In the genomic region with DNA sequence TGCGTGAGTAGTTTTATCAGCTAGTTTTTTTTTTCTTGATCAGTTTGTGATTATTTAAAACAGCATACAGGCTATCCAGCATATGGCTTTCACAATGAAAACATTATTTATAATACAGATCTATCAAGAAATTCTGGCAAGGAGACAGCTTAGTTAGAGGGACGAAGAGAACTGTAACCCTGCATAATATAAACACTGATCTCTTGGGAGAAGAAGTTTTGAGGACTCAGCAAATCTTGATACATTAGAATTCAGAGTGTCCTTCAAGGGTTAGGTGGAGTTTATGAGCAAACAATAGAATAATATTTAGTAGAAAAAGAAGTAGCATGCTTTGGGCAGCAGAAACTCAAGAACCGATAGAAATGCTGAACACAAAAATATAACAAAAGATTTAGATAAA, we compare ENCODE assay signal across 24 mouse cellular contexts. TPM values are rescaled to one million over a fixed set of nuclear protein-coding genes. Genes with fewer than 3 reads are reported as not detected.
A peak's percentile ranks its signal among the peaks of the same experiment; 100 is the strongest.
DNase-seq lines count a peak whose midpoint lies in the region; ATAC-seq and TF ChIP-seq lines count a peak whose summit lies in the region.
"Had no signal": no experiment of that assay in that cellular context is flagged by ENCODE, and none has a peak within 500 bp of the region (broad histone marks: within the 10 kb centered on the region; RNA-seq: fewer than 3 reads in every experiment).

No protein-coding gene starts in this region.

- H3K4me2 ChIP-seq in liver, embryonic 11.5 days: no peak overlapping the region
- H3K4me2 ChIP-seq in midbrain, embryonic 11.5 days: no peak overlapping the region

- H3K9me3 ChIP-seq in liver, embryonic 11.5 days (ENCODE audit: control insufficient read depth, low read length): no peaks in the 10 kb centered on the region
- no peaks in the 10 kb centered on the region for H3K9me3 ChIP-seq in midbrain, embryonic 11.5 days (ENCODE audit: control insufficient read depth, low read length)
- no peaks in the 10 kb centered on the region for H3K9me3 ChIP-seq in midbrain, embryonic 10.5 days (replicated peaks)
- H3K9me3 ChIP-seq: G1E had no signal

- no peak for TF ChIP-seq CTCF in liver, adult 2 months (IDR thresholded peaks at IDR 0.05; ENCODE audit: low read depth, low read length)

- no peak overlapping the region for H3K27ac ChIP-seq in liver, adult 2 months (replicated peaks; ENCODE audit: insufficient read depth, low read depth, low read length)
- no peak overlapping the region for H3K27ac ChIP-seq in liver, embryonic 11.5 days (ENCODE audit: low read depth, low read length)
- no peak overlapping the region for H3K27ac ChIP-seq in midbrain, embryonic 11.5 days (ENCODE audit: low read depth, low read length)
- no peak overlapping the region for H3K27ac ChIP-seq in midbrain, embryonic 10.5 days (replicated peaks)

- H3K79me2 ChIP-seq in liver, adult 2 months (ENCODE audit: control insufficient read depth, insufficient read depth, low read length): no peaks in the 10 kb centered on the region

- H3K27me3 ChIP-seq in liver, adult 2 months (ENCODE audit: control insufficient read depth, insufficient read depth, low read length): no peaks in the 10 kb centered on the region
- H3K27me3 ChIP-seq in liver, embryonic 11.5 days (replicated peaks; ENCODE audit: control insufficient read depth, insufficient read depth, low read length): no peaks in the 10 kb centered on the region
- H3K27me3 ChIP-seq in midbrain, embryonic 11.5 days (ENCODE audit: control insufficient read depth, insufficient read depth, low read length): no peaks in the 10 kb centered on the region
- no peaks in the 10 kb centered on the region for H3K27me3 ChIP-seq in midbrain, embryonic 10.5 days (ENCODE audit: low read depth, poor library complexity, severe bottlenecking)
- H3K27me3 ChIP-seq: CH12.LX had no signal

- no peak overlapping the region for H3K4me3 ChIP-seq in liver, adult 2 months (ENCODE audit: insufficient read depth, low read depth, low read length)
- no peak overlapping the region for H3K4me3 ChIP-seq in liver, embryonic 11.5 days (ENCODE audit: low read depth, low read length)
- no peak overlapping the region for H3K4me3 ChIP-seq in midbrain, embryonic 11.5 days (ENCODE audit: low read depth, low read length)
- no peak overlapping the region for H3K4me3 ChIP-seq in midbrain, embryonic 10.5 days

- TF ChIP-seq POLR2A in liver, adult 2 months (IDR thresholded peaks at IDR 0.05; ENCODE audit: extremely low read depth, insufficient read depth, low read length): no peak

- DNase-seq in liver, adult 2 months (ENCODE audit: extremely low read depth, low read depth, low spot score): peak; percentile 62
- DNase-seq in liver, embryonic 11.5 days (ENCODE audit: low spot score): no peak
- peak; percentile 62 for DNase-seq in midbrain, embryonic 11.5 days (ENCODE audit: low spot score, missing footprints)
- no peak for DNase-seq in midbrain, embryonic 10.5 days (ENCODE audit: low spot score)
- DNase-seq: adrenal gland, adult 2 months; adrenal gland, adult 8-10 months; adrenal gland, postnatal 10 days; adrenal gland, postnatal 14 days; adrenal gland, postnatal 25 days; adrenal gland, postnatal 36 days; B cell, adult 2 months; cerebellum, adult 11 months; cerebellum, adult 11-12 months; cerebellum, adult 18-20 months had no signal

- peaks cover 70% of the 10 kb centered on the region for H3K36me3 ChIP-seq in liver, adult 2 months (ENCODE audit: control insufficient read depth, insufficient read depth, low read length)
- H3K36me3 ChIP-seq in liver, embryonic 11.5 days (ENCODE audit: control insufficient read depth, insufficient read depth, low read length): no peaks in the 10 kb centered on the region
- H3K36me3 ChIP-seq in midbrain, embryonic 11.5 days (ENCODE audit: control insufficient read depth, insufficient read depth, low read length): peaks cover 2% of the 10 kb centered on the region; the same call in 1 of the 2 replicates
- H3K36me3 ChIP-seq in midbrain, embryonic 10.5 days: no peaks in the 10 kb centered on the region
- H3K36me3 ChIP-seq: G1E had no signal

- no peak overlapping the region for H3K9ac ChIP-seq in liver, adult 2 months (ENCODE audit: low read depth, low read length)
- H3K9ac ChIP-seq in liver, embryonic 11.5 days (ENCODE audit: low read depth, low read length): no peak overlapping the region
- no peak overlapping the region for H3K9ac ChIP-seq in midbrain, embryonic 11.5 days (ENCODE audit: low read length)

- 18% methylated on average over 3 of the region's 3 CpGs for WGBS in liver, adult 2 months
- WGBS in liver, embryonic 11.5 days: 80% methylated on average over 3 of the region's 3 CpGs
- WGBS in midbrain, embryonic 11.5 days: 90% methylated on average over 3 of the region's 3 CpGs
- 91% methylated on average over 3 of the region's 3 CpGs for WGBS in midbrain, embryonic 10.5 days

- H3K4me1 ChIP-seq in liver, adult 2 months (ENCODE audit: control insufficient read depth, insufficient read depth, low read length): peaks cover 2% of the 10 kb centered on the region; the same call in 1 of the 2 replicates
- H3K4me1 ChIP-seq in liver, embryonic 11.5 days (replicated peaks; ENCODE audit: control insufficient read depth, insufficient read depth, low read length): no peaks in the 10 kb centered on the region
- peaks cover 2% of the 10 kb centered on the region; the same call in 1 of the 2 replicates for H3K4me1 ChIP-seq in midbrain, embryonic 11.5 days (ENCODE audit: control insufficient read depth, insufficient read depth, low read length)
- H3K4me1 ChIP-seq in midbrain, embryonic 10.5 days: peaks cover 9% of the 10 kb centered on the region

- ATAC-seq in liver, embryonic 11.5 days (replicated peaks; ENCODE audit: low FRiP score): no peak
- no peak for ATAC-seq in midbrain, embryonic 11.5 days (ENCODE audit: low FRiP score)
- ATAC-seq: activated CD4-positive, CD25-positive, alpha-beta regulatory T cell, adult 4 months; CD4-positive, CD25-positive, alpha-beta regulatory T cell, adult 4 months; Patski had no signal

RNA-seq across cellular contexts. Expression of a gene that starts 10.1 kb away (rescaled TPM):
- 64,755 and 74,209 TPM in 2 replicates for total RNA-seq in liver, adult 2 months (2014; rRNA removed)
- polyA plus RNA-seq in liver, adult 2 months (2012; rRNA removed): 38,500 and 40,596 TPM in 2 replicates
- polyA plus RNA-seq in liver, embryonic 11.5 days (2014; fragmentation: Nextera tagmentation; extraction: Ambion mirVana): 772 and 788 TPM in 2 replicates
- polyA plus RNA-seq in midbrain, embryonic 11.5 days (2014; fragmentation: Nextera tagmentation; extraction: Ambion mirVana): not detected in 2 replicates
- not detected in 2 replicates for polyA plus RNA-seq in midbrain, embryonic 10.5 days (2016; fragmentation: Nextera tagmentation; extraction: Ambion mirVana)
- total RNA-seq: ES-E14, G1E, MEL had no signal
- polyA plus RNA-seq: activated CD4-positive, CD25-positive, alpha-beta regulatory T cell, adult 4 months; C2C12; CD4-positive, CD25-positive, alpha-beta regulatory T cell, adult 4 months; G1E; Patski had no signal

RNA-seq across cellular contexts. Expression of a gene that starts 19.7 kb away (rescaled TPM):
- 1.3 and 1.9 TPM in 2 replicates for total RNA-seq in liver, adult 2 months (2014; rRNA removed)
- 0.10 and 0.23 TPM in 2 replicates for polyA plus RNA-seq in liver, adult 2 months (2012; rRNA removed)
- polyA plus RNA-seq in liver, embryonic 11.5 days (2014; fragmentation: Nextera tagmentation; extraction: Ambion mirVana): 6,352 and 6,971 TPM in 2 replicates
- not detected in 2 replicates for polyA plus RNA-seq in midbrain, embryonic 11.5 days (2014; fragmentation: Nextera tagmentation; extraction: Ambion mirVana)
- polyA plus RNA-seq in midbrain, embryonic 10.5 days (2016; fragmentation: Nextera tagmentation; extraction: Ambion mirVana): 0.16 TPM in 1 of 2 replicates, not detected in the other
- total RNA-seq: adrenal gland, adult 18-20 months; adrenal gland, adult 2 months; adrenal gland, adult 8-10 months; adrenal gland, postnatal 25 days; adrenal gland, postnatal 36 days had no signal
- polyA plus RNA-seq: adrenal gland, adult 2 months; G1E; Patski had no signal

RNA-seq across cellular contexts. Expression of a gene that starts 47.9 kb away (rescaled TPM):
- total RNA-seq in liver, adult 2 months (2014; rRNA removed): 233 and 234 TPM in 2 replicates
- polyA plus RNA-seq in liver, adult 2 months (2012; rRNA removed): 108 and 116 TPM in 2 replicates
- 8.8 and 11.4 TPM in 2 replicates for polyA plus RNA-seq in liver, embryonic 11.5 days (2014; fragmentation: Nextera tagmentation; extraction: Ambion mirVana)
- not detected in 2 replicates for polyA plus RNA-seq in midbrain, embryonic 11.5 days (2014; fragmentation: Nextera tagmentation; extraction: Ambion mirVana)
- not detected in 2 replicates for polyA plus RNA-seq in midbrain, embryonic 10.5 days (2016; fragmentation: Nextera tagmentation; extraction: Ambion mirVana)
- total RNA-seq: adrenal gland, postnatal 25 days; CH12.LX; ES-E14; G1E; MEL had no signal
- polyA plus RNA-seq: adrenal gland, adult 2 months; brain, embryonic 14.5 days; C2C12; CD4-positive, CD25-positive, alpha-beta regulatory T cell, adult 4 months; G1E had no signal

Comparison
In these comparisons a context has a peak if more than half of its experiments do, and no peak if none do; other contexts are left out.
1. DNase-seq: peak in liver, adult 2 months (single experiment) and midbrain, embryonic 11.5 days (single experiment); none in liver, embryonic 11.5 days (single experiment) and midbrain, embryonic 10.5 days (single experiment).
2. RNA of a gene that starts 19.7 kb away (polyA plus RNA-seq): 6,352 to 6,971 TPM in liver, embryonic 11.5 days; 0.10 to 0.23 TPM in liver, adult 2 months, 0.16 TPM in midbrain, embryonic 10.5 days and not detected in midbrain, embryonic 11.5 days; every median in the first group is over 1,000 times any median in the second.
3. RNA of a gene that starts 10.1 kb away (polyA plus RNA-seq): 38,500 to 40,596 TPM in liver, adult 2 months and 772 to 788 TPM in liver, embryonic 11.5 days; not detected in midbrain, embryonic 11.5 days and not detected in midbrain, embryonic 10.5 days; every median in the first group is over 100 times any median in the second.